Mouse (Mus musculus) hindbrain, postnatal 0 days (tissue): ENCODE results near the gene Disc1. TPM values are rescaled to one million over a fixed set of nuclear protein-coding genes. Genes with fewer than 3 reads are reported as not detected.

Experiments
- ATAC-seq: fragments of 200-750 bp; cut with Nextera tagmentation; 2 replicates; pipeline ENCODE4 v1.8.0; 2017; ENCODE audit warnings: mild to moderate bottlenecking, moderate TSS enrichment, moderate library complexity
- DNase-seq: peaks from one replicate; pipeline ENCODE4 v3.0.0-alpha.2; 2015; ENCODE audit warnings: low spot score
- H3K27ac ChIP-seq: fragments of 300-500 bp; sonication (generic); 2 replicates; pipeline ENCODE4 v1.5.1; 2014; ENCODE audit warnings: mild to moderate bottlenecking
- H3K27me3 ChIP-seq: fragments of 300-500 bp; sonication (generic); 2 replicates; pipeline ENCODE4 v1.6.1; 2014; ENCODE audit warnings: low read length, mixed read lengths; ENCODE audit not compliant: insufficient read depth
- H3K36me3 ChIP-seq: fragments of 300-500 bp; sonication (generic); 2 replicates; pipeline ENCODE4 v1.6.1; 2014; ENCODE audit warnings: low read length, mixed read lengths; ENCODE audit not compliant: insufficient read depth
- H3K4me1 ChIP-seq: fragments of 300-500 bp; sonication (generic); 2 replicates; pipeline ENCODE4 v1.6.1; 2014; ENCODE audit warnings: antibody characterized with exemption, low read length, mixed read lengths; ENCODE audit not compliant: insufficient read depth
- H3K4me2 ChIP-seq: fragments of 300-500 bp; sonication (generic); 2 replicates; pipeline ENCODE4 v1.6.1; 2014; ENCODE audit warnings: low read depth, mild to moderate bottlenecking, low read length, moderate library complexity, mixed read lengths
- H3K4me3 ChIP-seq: fragments of 300-500 bp; sonication (generic); 2 replicates; pipeline ENCODE4 v1.5.1; 2014; ENCODE audit warnings: low read length
- H3K9ac ChIP-seq: fragments of 300-500 bp; sonication (generic); replicated peaks from 2 replicates; pipeline ENCODE4 v1.6.1; 2014; ENCODE audit warnings: mild to moderate bottlenecking, low read length, moderate library complexity, mixed read lengths
- H3K9me3 ChIP-seq: fragments of 300-500 bp; sonication (generic); 2 replicates; pipeline ENCODE4 v1.6.1; 2016; ENCODE audit warnings: low read length, mixed read lengths
- CTCF ChIP-seq: IDR thresholded peaks from 2 replicates; pipeline ENCODE4 v1.5.1; 2016; ENCODE audit warnings: antibody characterized with exemption, control low read depth, low read depth
- WGBS: fragments of 180-500 bp; shearing (Covaris S2); extraction: QIAGEN DNeasy Blood & Tissue Kit; methylation state at CpG from one replicate; pipeline ENCODE4 v1.1.7; 2014; 5-methylcytosine and 5-hydroxymethylcytosine counted together
- polyA plus RNA-seq: library from polyadenylated mRNA; unstranded; fragments of >200 nt; fragmentation: Nextera tagmentation; extraction: Ambion mirVana; gene quantifications from 2 replicates; pipeline ENCODE4 v1.2.1, GENCODE M21; 2015
- total RNA-seq: library from RNA; depleted of rRNA; stranded (reverse); fragments of >200 nt; gene quantifications from 2 replicates; pipeline ENCODE4 v1.2.3, GENCODE M21; 2014

Gene Disc1
- total and polyA plus RNA-seq, 2 experiments from 2014 or later, result 2.5 to 10.7 TPM

DNA sequence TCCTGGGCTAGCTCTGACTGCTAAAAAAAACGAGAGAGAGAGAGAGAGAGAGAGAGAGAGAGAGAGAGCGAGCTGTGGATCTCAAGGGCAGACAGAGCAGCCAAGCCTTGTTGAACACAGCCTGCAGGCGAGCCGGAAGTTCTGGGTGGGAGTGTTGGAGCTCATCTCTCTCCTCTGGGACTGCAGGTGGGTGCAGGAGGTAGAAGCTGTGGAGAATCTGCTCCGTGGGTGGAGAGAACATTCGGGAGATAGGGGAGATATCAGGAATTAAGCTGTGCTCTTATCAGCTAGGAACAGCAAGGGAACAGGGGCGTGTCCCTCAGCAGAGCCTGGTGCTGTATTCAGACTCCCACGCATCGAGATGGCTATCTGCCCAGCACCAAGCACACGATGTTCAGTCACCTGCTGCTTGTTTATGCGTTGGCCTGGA is 79.7 kb downstream of the Disc1 start:
- Histone ChIP-seq H3K4me3 (no peak overlapping the region), H3K4me1 (no peaks in the 10 kb centered on the region), H3K9ac (no peak overlapping the region), H3K27ac (no peak overlapping the region), H3K9me3 (no peaks in the 10 kb centered on the region), H3K27me3 (no peaks in the 10 kb centered on the region), H3K4me2 (no peak overlapping the region), H3K36me3 (no peaks in the 10 kb centered on the region)
- DNase-seq (no peak), ATAC-seq (no peak)
- no peak for TF ChIP-seq CTCF
- 71% methylated on average over 11 of the region's 11 CpGs for WGBS

DNA sequence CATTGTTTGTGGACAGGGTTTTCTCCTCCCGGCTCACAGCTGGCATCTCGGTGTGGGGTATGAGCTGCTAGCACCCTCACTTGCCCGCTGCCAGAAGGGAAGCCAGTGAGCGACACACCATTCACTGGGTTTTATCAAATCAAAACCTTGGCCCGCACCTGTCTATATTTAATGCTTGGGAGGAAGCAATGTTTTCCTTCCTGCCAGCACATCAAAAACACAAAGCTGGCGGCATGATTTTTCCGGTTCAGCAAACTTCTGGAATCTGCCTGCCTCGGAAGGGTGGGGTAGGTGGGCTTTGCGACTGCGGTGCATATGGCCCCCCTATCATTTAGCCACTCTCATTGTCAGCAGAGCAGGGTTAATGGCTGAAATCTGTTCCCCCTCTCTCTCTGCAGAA is 80.9 kb downstream of the Disc1 start:
- no peak for TF ChIP-seq CTCF
- no peak overlapping the region for H3K4me2 ChIP-seq
- no peak overlapping the region for H3K4me3 ChIP-seq
- no peak overlapping the region for H3K9ac ChIP-seq
- H3K27ac ChIP-seq, result 0 out of 2 replicates have a peak overlapping the region, but pooled peaks have one; percentile 3
- H3K9me3 ChIP-seq, result no peaks in the 10 kb centered on the region
- WGBS, result 26% methylated on average over 10 of the region's 10 CpGs
- H3K4me1 ChIP-seq, result peaks cover 3% of the 10 kb centered on the region; the same call in 1 of the 2 replicates
- H3K27me3 ChIP-seq, result no peaks in the 10 kb centered on the region
- ATAC-seq (no peak), DNase-seq (peak; percentile 40)
- no peaks in the 10 kb centered on the region for H3K36me3 ChIP-seq

DNA sequence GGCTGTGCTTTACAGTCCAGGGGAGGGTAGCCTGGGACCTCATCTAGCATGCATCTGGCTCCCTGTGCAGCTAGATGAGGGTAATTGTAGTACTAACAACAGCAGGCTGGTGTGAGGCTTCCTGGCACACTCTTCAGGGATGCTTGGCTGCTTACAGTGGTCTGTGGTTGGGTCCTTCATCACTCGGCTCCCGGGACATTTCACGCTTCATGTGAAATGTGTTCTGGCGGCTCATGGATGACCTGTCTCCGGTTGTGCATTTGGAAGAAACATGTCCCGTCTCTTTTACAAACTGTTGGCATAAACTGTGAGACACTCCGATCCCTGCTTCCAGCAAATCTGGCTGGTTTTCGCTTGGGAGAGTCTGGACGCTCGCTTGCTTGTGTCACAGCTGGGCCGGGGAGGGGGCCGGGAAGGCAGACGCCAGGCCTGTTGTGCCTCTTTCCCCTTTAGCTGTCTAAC is 85.7 kb downstream of the Disc1 start:
- Histone ChIP-seq H3K9ac (no peak overlapping the region), H3K9me3 (no peaks in the 10 kb centered on the region; the same call in 1 of the 2 replicates), H3K36me3 (no peaks in the 10 kb centered on the region), H3K4me2 (no peak overlapping the region), H3K4me1 (peaks cover 8% of the 10 kb centered on the region; the same call in 1 of the 2 replicates), H3K4me3 (no peak overlapping the region), H3K27ac (peak overlapping the region; percentile 60), H3K27me3 (no peaks in the 10 kb centered on the region)
- ATAC-seq (peak; percentile 92), DNase-seq (peak; percentile 85)
- TF ChIP-seq CTCF, result no peak
- WGBS, result 23% methylated on average over 13 of the region's 13 CpGs

DNA sequence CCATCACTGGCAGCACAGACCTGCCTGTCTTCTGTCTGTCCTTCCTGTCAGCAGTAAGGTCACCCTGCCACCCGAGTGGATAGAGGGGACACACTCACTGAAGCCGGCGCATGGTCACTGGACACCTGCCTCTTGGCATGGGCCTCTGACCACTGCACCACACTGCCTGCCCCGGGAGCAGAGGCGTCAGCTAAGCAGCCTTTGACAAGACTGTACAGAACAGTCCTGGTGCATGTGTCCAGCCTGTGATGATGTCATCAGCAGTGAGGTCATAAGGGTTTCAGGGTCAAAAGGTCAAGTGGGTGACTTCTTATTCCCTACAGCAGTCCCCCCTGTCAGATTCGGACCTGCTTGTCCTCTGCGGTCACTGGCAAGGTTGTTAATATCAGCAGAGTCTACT is 87.0 kb downstream of the Disc1 start:
- Histone ChIP-seq H3K9me3 (no peaks in the 10 kb centered on the region; the same call in 1 of the 2 replicates), H3K4me1 (peaks cover 8% of the 10 kb centered on the region; the same call in 1 of the 2 replicates), H3K27me3 (no peaks in the 10 kb centered on the region), H3K4me3 (no peak overlapping the region), H3K4me2 (no peak overlapping the region), H3K27ac (no peak overlapping the region), H3K9ac (no peak overlapping the region), H3K36me3 (no peaks in the 10 kb centered on the region)
- TF ChIP-seq CTCF, result no peak
- ATAC-seq, result no peak
- WGBS, result 86% methylated on average over 7 of the region's 7 CpGs
- DNase-seq, result no peak

DNA sequence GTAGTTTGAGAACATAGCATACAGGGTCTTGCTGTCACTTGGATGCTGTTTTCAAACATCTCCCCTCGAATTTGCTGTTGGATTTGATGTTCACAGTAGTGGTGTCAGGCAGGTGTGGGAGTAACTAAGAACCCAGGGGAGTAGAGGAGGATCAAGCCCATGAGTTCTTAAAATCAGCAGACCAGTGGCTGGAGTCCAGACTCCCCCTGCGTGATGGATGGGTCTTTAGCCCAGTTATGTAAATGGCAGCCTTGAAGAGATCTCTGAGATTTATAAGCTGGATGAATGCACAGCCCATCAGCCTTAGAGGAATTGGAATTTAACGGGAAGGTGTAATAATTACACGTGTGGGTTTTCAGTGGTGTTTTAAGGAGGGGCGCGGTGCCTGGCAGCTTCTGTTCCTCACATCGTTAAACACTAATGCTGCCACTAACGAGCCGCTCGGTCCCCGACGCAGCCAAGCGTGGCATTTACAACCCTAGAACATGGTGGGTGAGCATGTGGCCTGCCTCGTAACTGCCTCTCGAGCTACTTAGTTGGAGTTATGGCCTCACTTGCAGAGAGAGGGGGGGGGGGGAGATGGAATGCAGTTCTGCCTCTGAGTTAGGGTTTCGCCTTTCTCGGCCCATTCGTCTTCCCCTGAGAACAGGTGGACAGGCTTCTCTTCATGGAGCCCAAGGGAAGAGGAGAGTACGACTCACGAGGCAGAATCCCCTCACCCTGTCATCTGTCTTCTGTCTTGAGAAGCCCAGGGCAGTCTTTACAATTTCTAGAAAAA is 103.1 kb downstream of the Disc1 start:
- peak; percentile 47 for ATAC-seq

DNA sequence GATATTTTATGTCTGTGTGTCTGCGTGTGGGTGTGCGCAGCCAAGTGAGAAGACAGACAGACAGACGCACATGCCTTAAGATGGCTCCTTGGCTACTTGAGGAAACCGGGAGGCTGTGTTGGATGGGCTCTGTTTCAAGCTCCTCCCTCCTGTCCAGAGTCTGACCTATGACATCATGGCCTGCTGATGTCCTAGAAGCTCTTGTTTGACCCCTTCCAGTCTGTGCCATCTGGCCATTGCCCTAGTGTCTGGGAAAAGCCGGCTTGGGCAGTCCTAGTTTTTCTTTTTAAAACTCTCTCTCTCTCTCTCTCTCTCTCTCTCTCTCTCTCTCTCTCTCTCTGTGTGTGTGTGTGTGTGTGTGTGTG is 103.6 kb downstream of the Disc1 start:
- no peak for TF ChIP-seq CTCF
- no peaks in the 10 kb centered on the region for H3K9me3 ChIP-seq
- H3K27me3 ChIP-seq, result no peaks in the 10 kb centered on the region
- peaks cover 4% of the 10 kb centered on the region; the same call in 1 of the 2 replicates for H3K36me3 ChIP-seq
- DNase-seq, result no peak
- no peak overlapping the region for H3K4me2 ChIP-seq
- no peaks in the 10 kb centered on the region for H3K4me1 ChIP-seq
- peak; percentile 4; the same call in 1 of the 2 replicates for ATAC-seq
- 76% methylated on average over 5 of the region's 5 CpGs for WGBS
- H3K9ac ChIP-seq, result no peak overlapping the region
- no peak overlapping the region for H3K4me3 ChIP-seq
- no peak overlapping the region for H3K27ac ChIP-seq

More for the DNA sequence above, 103.1 kb downstream of the Disc1 start:
- Histone ChIP-seq H3K36me3 (peaks cover 4% of the 10 kb centered on the region; the same call in 1 of the 2 replicates), H3K4me1 (no peaks in the 10 kb centered on the region), H3K9me3 (no peaks in the 10 kb centered on the region), H3K4me2 (no peak overlapping the region), H3K27me3 (no peaks in the 10 kb centered on the region), H3K9ac (no peak overlapping the region), H3K4me3 (no peak overlapping the region), H3K27ac (no peak overlapping the region)
- peak; percentile 44 for DNase-seq
- no peak for TF ChIP-seq CTCF
- 51% methylated on average over 20 of the region's 20 CpGs for WGBS

DNA sequence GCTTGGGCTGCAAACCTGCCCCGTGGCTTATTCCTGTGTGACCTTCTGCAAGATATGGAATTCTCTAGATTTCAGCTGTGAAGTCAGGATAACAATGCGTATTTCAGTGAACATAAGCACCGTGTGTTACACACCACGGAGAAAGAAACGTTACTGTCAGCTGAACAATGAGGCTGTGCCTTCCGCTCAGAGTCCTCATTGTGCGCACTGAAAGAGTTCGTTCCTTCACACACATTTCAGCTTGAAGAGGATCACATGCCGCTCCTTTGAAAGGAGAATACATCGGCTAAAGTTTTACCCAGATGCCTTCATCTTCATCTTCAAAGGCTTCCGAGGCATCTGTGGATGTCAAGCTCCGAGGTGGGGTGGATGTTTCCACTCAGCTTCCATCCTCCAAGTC is 105.4 kb downstream of the Disc1 start:
- peaks cover 4% of the 10 kb centered on the region; the same call in 1 of the 2 replicates for H3K36me3 ChIP-seq
- H3K9ac ChIP-seq, result no peak overlapping the region
- H3K27ac ChIP-seq, result no peak overlapping the region
- ATAC-seq (no peak), DNase-seq (no peak)
- WGBS, result 29% methylated on average over 12 of the region's 12 CpGs
- no peaks in the 10 kb centered on the region for H3K4me1 ChIP-seq
- H3K9me3 ChIP-seq, result no peaks in the 10 kb centered on the region
- H3K4me3 ChIP-seq, result no peak overlapping the region
- H3K4me2 ChIP-seq, result no peak overlapping the region
- no peaks in the 10 kb centered on the region for H3K27me3 ChIP-seq
- TF ChIP-seq CTCF, result no peak
